Mouse (Mus musculus): Measurements from ENCODE around the gene Klc3.

DNA sequence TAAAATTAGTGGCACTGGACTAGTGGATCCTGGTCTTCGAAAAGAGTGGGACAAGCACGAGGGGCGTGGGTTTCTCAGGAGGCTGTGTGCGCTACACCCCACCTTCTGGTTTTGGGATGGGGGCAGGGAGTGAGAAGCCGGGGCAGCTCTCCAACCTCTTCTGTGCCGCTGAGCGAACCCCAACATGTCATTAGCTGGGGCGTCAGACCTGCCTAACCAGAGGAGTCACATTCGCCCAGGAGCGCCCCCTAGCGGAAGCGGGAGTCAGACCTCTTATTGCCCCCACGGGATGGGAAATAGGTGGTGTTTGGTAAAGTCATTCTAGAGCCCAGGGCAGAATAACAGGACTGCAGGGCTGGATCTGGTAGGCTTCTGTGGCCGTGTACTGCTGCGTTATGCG lies 42.2 kb downstream of the Klc3 start:
- TF ChIP-seq CTCF (IDR thresholded peaks at IDR 0.05) (peak; percentile 96; the same call in 1 of the 2 replicates), EP300 (IDR thresholded peaks at IDR 0.05; ENCODE audit: insufficient read depth, low read depth, low read length) (no peak), POLR2A (IDR thresholded peaks at IDR 0.05; ENCODE audit: insufficient read depth, low read depth, low read length) (no peak)

Measured in heart, adult 2 months (tissue).